Mouse (Mus musculus) megakaryocyte, embryonic 14.5 days (primary cell): ENCODE data around the gene Prmt1.

ENCODE experiments used
- FLI1 ChIP-seq: IDR thresholded peaks from 2 replicates; pipeline ENCODE4 v1.6.1; 2012; ENCODE audit warnings: low read length, inconsistent platforms, mixed read lengths
- GATA1 ChIP-seq: IDR thresholded peaks from 3 replicates; pipeline ENCODE4 v1.6.1; 2012; ENCODE audit warnings: mixed read lengths, low read length, inconsistent platforms, borderline replicate concordance

DNA sequence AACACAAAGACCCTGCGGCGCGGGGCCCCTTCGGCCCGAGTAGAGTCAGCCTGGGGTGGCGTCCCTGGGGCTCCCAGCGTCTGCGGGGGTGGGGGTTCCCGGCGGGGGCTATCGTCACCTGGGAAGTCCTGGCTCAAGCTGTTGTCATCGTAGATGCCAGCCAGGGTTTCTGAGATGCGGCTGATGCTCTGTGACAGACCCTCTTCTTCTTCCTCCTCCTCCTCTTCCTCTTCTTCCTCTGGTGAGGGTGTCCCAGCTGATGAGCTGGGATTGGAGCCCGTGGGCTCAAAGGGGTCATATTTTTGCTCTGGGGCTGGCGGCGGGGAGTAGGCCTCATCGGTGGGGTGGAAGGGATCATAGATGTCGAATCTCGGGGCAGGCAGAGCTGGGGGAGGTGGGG is 22.0 kb upstream of the Prmt1 start:
- TF ChIP-seq GATA1, result no peak
- no peak for TF ChIP-seq FLI1
